Mouse (Mus musculus) midbrain, embryonic 12.5 days (tissue): ENCODE results near the gene Dok5. TPM values are rescaled to one million over a fixed set of nuclear protein-coding genes. Genes with fewer than 3 reads are reported as not detected.
A peak's percentile ranks its signal among the peaks of the same experiment; 100 is the strongest.

Experiments used
- ATAC-seq: fragments of 200-750 bp; cut with Nextera tagmentation; 2 replicates; pipeline ENCODE4 v1.8.0; 2017; ENCODE audit warnings: low read depth, moderate TSS enrichment, moderate library complexity; ENCODE audit not compliant: low FRiP score
- H3K27ac ChIP-seq: fragments of 300-500 bp; sonication (generic); replicated peaks from 2 replicates; pipeline ENCODE4 v1.5.1; 2016; ENCODE audit warnings: mild to moderate bottlenecking
- H3K27me3 ChIP-seq: fragments of 300-500 bp; sonication (generic); 2 replicates; pipeline ENCODE4 v1.6.1; 2016; ENCODE audit warnings: mild to moderate bottlenecking
- H3K36me3 ChIP-seq: fragments of 300-500 bp; sonication (generic); 2 replicates; pipeline ENCODE4 v1.6.1; 2016
- H3K4me1 ChIP-seq: fragments of 300-500 bp; sonication (generic); 2 replicates; pipeline ENCODE4 v1.6.1; 2016
- H3K4me2 ChIP-seq: fragments of 300-500 bp; sonication (generic); replicated peaks from 2 replicates; pipeline ENCODE4 v1.6.1; 2016; ENCODE audit warnings: mild to moderate bottlenecking, moderate library complexity
- H3K4me3 ChIP-seq: fragments of 300-500 bp; sonication (generic); 2 replicates; pipeline ENCODE4 v1.5.1; 2016; ENCODE audit warnings: mild to moderate bottlenecking
- H3K9ac ChIP-seq: fragments of 300-500 bp; sonication (generic); replicated peaks from 2 replicates; pipeline ENCODE4 v1.6.1; 2016; ENCODE audit warnings: mild to moderate bottlenecking, moderate library complexity
- H3K9me3 ChIP-seq: fragments of 300-500 bp; sonication (generic); 2 replicates; pipeline ENCODE4 v1.6.1; 2016; ENCODE audit warnings: mild to moderate bottlenecking
- WGBS: fragments of 180-500 bp; shearing (Covaris S2); methylation state at CpG from one replicate; pipeline ENCODE4 v1.1.7; 2016; 5-methylcytosine and 5-hydroxymethylcytosine counted together
- polyA plus RNA-seq: library from polyadenylated mRNA; unstranded; fragments of >200 nt; fragmentation: Nextera tagmentation; extraction: Ambion mirVana; gene quantifications from 2 replicates; pipeline ENCODE4 v1.2.1, GENCODE M21; 2016

The Dok5 gene
- polyA plus RNA-seq, 1 experiment from 2014 or later = 25.6 TPM

GRCm38 (mm10) chr2:170808259-170808789 lies 76.7 kb downstream of the Dok5 start:
- Histone ChIP-seq H3K4me2 (no peak overlapping the region), H3K9ac (no peak overlapping the region), H3K27me3 (no peaks in the 10 kb centered on the region), H3K27ac (peak overlapping the region; percentile 52; the same call in 1 of the 2 replicates), H3K4me1 (peaks cover 16% of the 10 kb centered on the region), H3K36me3 (no peaks in the 10 kb centered on the region), H3K9me3 (no peaks in the 10 kb centered on the region), H3K4me3 (no peak overlapping the region)
- 51% methylated on average over 10 of the region's 10 CpGs for WGBS
- ATAC-seq = no peak

GRCm38 (mm10) chr2:170811356-170811755 lies 79.7 kb downstream of the Dok5 start:
- H3K27ac ChIP-seq = no peak overlapping the region
- H3K4me1 ChIP-seq = peaks cover 16% of the 10 kb centered on the region
- H3K36me3 ChIP-seq = no peaks in the 10 kb centered on the region
- no peak for ATAC-seq
- H3K9ac ChIP-seq = no peak overlapping the region
- no peaks in the 10 kb centered on the region for H3K9me3 ChIP-seq
- 85% methylated on average over 9 of the region's 9 CpGs for whole genome bisulfite sequencing
- H3K4me2 ChIP-seq = no peak overlapping the region
- H3K4me3 ChIP-seq = no peak overlapping the region
- no peaks in the 10 kb centered on the region for H3K27me3 ChIP-seq

- peaks cover 5% of the 10 kb centered on the region; the same call in 1 of the 2 replicates for H3K36me3 ChIP-seq
- 67% methylated on average over 8 of the region's 8 CpGs for WGBS
- peaks cover 14% of the 10 kb centered on the region for H3K9me3 ChIP-seq
- ATAC-seq = no peak
- H3K4me1 ChIP-seq = no peaks in the 10 kb centered on the region
- no peak overlapping the region for H3K4me3 ChIP-seq
- H3K4me2 ChIP-seq = no peak overlapping the region
- no peak overlapping the region for H3K9ac ChIP-seq
- H3K27me3 ChIP-seq = no peaks in the 10 kb centered on the region
- peak overlapping the region; percentile 4; the same call in 1 of the 2 replicates for H3K27ac ChIP-seq
Measured at GRCm38 (mm10) chr2:170816302-170816701, 84.7 kb downstream of the Dok5 start.

- H3K4me1 ChIP-seq = no peaks in the 10 kb centered on the region
- peaks cover 14% of the 10 kb centered on the region for H3K9me3 ChIP-seq
- ATAC-seq = no peak
- H3K9ac ChIP-seq = no peak overlapping the region
- H3K27me3 ChIP-seq = no peaks in the 10 kb centered on the region
- H3K27ac ChIP-seq = no peak overlapping the region
- 80% methylated on average over 4 of the region's 4 CpGs for WGBS
- no peak overlapping the region for H3K4me3 ChIP-seq
- peaks cover 5% of the 10 kb centered on the region; the same call in 1 of the 2 replicates for H3K36me3 ChIP-seq
- no peak overlapping the region for H3K4me2 ChIP-seq
Measured at GRCm38 (mm10) chr2:170817112-170817703, 85.6 kb downstream of the Dok5 start.

GRCm38 (mm10) chr2:170826821-170827441 lies 95.3 kb downstream of the Dok5 start:
- peaks cover 11% of the 10 kb centered on the region; the same call in 1 of the 2 replicates for H3K4me1 ChIP-seq
- no peak for ATAC-seq
- H3K27ac ChIP-seq = no peak overlapping the region
- 80% methylated on average over 17 of the region's 17 CpGs for WGBS
- no peaks in the 10 kb centered on the region for H3K9me3 ChIP-seq
- no peak overlapping the region for H3K4me3 ChIP-seq
- H3K27me3 ChIP-seq = no peaks in the 10 kb centered on the region
- H3K4me2 ChIP-seq = no peak overlapping the region
- no peak overlapping the region for H3K9ac ChIP-seq
- no peaks in the 10 kb centered on the region for H3K36me3 ChIP-seq

GRCm38 (mm10) chr2:170828757-170829156 lies 97.2 kb downstream of the Dok5 start:
- Histone ChIP-seq H3K27ac (0 out of 2 replicates have a peak overlapping the region, but pooled peaks have one; percentile 49), H3K9ac (no peak overlapping the region), H3K36me3 (no peaks in the 10 kb centered on the region), H3K4me1 (peaks cover 11% of the 10 kb centered on the region; the same call in 1 of the 2 replicates), H3K9me3 (no peaks in the 10 kb centered on the region), H3K27me3 (no peaks in the 10 kb centered on the region), H3K4me3 (no peak overlapping the region), H3K4me2 (no peak overlapping the region)
- ATAC-seq = no peak
- 33% methylated on average over 7 of the region's 7 CpGs for WGBS

- ATAC-seq = 0 out of 2 replicates have a peak, but pooled peaks have one; percentile 30
Measured at GRCm38 (mm10) chr2:170829191-170829611, 97.6 kb downstream of the Dok5 start.

GRCm38 (mm10) chr2:170829988-170830387 lies 98.4 kb downstream of the Dok5 start:
- Histone ChIP-seq H3K9ac (no peak overlapping the region), H3K27me3 (no peaks in the 10 kb centered on the region), H3K9me3 (no peaks in the 10 kb centered on the region), H3K27ac (no peak overlapping the region), H3K4me3 (no peak overlapping the region), H3K4me2 (no peak overlapping the region), H3K36me3 (no peaks in the 10 kb centered on the region), H3K4me1 (peaks cover 11% of the 10 kb centered on the region; the same call in 1 of the 2 replicates)
- WGBS = 85% methylated on average over 14 of the region's 14 CpGs
- ATAC-seq = no peak

More at GRCm38 (mm10) chr2:170829191-170829611, 97.6 kb downstream of the Dok5 start:
- Histone ChIP-seq H3K9me3 (no peaks in the 10 kb centered on the region), H3K36me3 (no peaks in the 10 kb centered on the region), H3K4me1 (peaks cover 11% of the 10 kb centered on the region; the same call in 1 of the 2 replicates), H3K4me2 (no peak overlapping the region), H3K27me3 (no peaks in the 10 kb centered on the region), H3K4me3 (no peak overlapping the region), H3K27ac (0 out of 2 replicates have a peak overlapping the region, but pooled peaks have one; percentile 6), H3K9ac (no peak overlapping the region)
- 79% methylated on average over 6 of the region's 6 CpGs for WGBS

GRCm38 (mm10) chr2:170836862-170837261 lies 105.3 kb downstream of the Dok5 start:
- Histone ChIP-seq H3K27me3 (no peaks in the 10 kb centered on the region), H3K4me2 (no peak overlapping the region), H3K9ac (no peak overlapping the region), H3K36me3 (no peaks in the 10 kb centered on the region), H3K4me3 (no peak overlapping the region), H3K27ac (peak overlapping the region; percentile 66; the same call in 1 of the 2 replicates), H3K4me1 (peaks cover 27% of the 10 kb centered on the region), H3K9me3 (no peaks in the 10 kb centered on the region)
- ATAC-seq = peak; percentile 31; the same call in 1 of the 2 replicates
- WGBS = 38% methylated on average over 10 of the region's 10 CpGs

- H3K36me3 ChIP-seq = no peaks in the 10 kb centered on the region
- no peaks in the 10 kb centered on the region for H3K27me3 ChIP-seq
- no peak overlapping the region for H3K9ac ChIP-seq
- 70% methylated on average over 11 of the region's 11 CpGs for WGBS
- H3K4me2 ChIP-seq = no peak overlapping the region
- no peak for ATAC-seq
- peak overlapping the region; percentile 66 for H3K27ac ChIP-seq
- H3K4me1 ChIP-seq = peaks cover 27% of the 10 kb centered on the region
- H3K9me3 ChIP-seq = no peaks in the 10 kb centered on the region
- H3K4me3 ChIP-seq = no peak overlapping the region
Measured at GRCm38 (mm10) chr2:170837363-170837762, 105.8 kb downstream of the Dok5 start.

GRCm38 (mm10) chr2:170837824-170838557 lies 106.4 kb downstream of the Dok5 start:
- H3K9me3 ChIP-seq = no peaks in the 10 kb centered on the region
- no peak overlapping the region for H3K4me2 ChIP-seq
- no peak overlapping the region for H3K9ac ChIP-seq
- no peaks in the 10 kb centered on the region for H3K27me3 ChIP-seq
- peak; percentile 82 for ATAC-seq
- peaks cover 27% of the 10 kb centered on the region for H3K4me1 ChIP-seq
- no peak overlapping the region for H3K4me3 ChIP-seq
- WGBS = 29% methylated on average over 12 of the region's 12 CpGs
- H3K36me3 ChIP-seq = no peaks in the 10 kb centered on the region
- H3K27ac ChIP-seq = peak overlapping the region; percentile 66
